Mouse (Mus musculus): ENCODE measurements around the gene Jmjd4. TPM values are rescaled to one million over a fixed set of nuclear protein-coding genes. Genes with fewer than 3 reads are reported as not detected.

Gene Jmjd4
- 11.6 TPM for polyA plus RNA-seq (2014; fragmentation: Illumina TruSeq; extraction: RNeasy Lipid Tissue Mini Kit (QIAGEN cat#74804); ENCODE audit: low read depth, low replicate concordance)

GRCm38 (mm10) chr11:59449741-59450229 is at the start of gene Jmjd4:
Jmjd4 (plus strand) TSS chr11:59450045.

GRCm38 (mm10) chr11:59451086-59451485 is 1.2 kb downstream of the Jmjd4 start, which contains the start of gene Snap47:
Snap47 (minus strand) TSS chr11:59451186.

GRCm38 (mm10) chr11:59472326-59472677 is 22.5 kb downstream of the Jmjd4 start, which contains the start of gene Zfp867:
Zfp867 (minus strand) TSS chr11:59472474.

Other genes with a start within 250 kb of the Jmjd4 start
- 14.6 TPM for gene Mrpl55, start 247.6 kb upstream of the Jmjd4 start, polyA plus RNA-seq (2014; fragmentation: Illumina TruSeq; extraction: RNeasy Lipid Tissue Mini Kit (QIAGEN cat#74804); ENCODE audit: low read depth, low replicate concordance)
- gene 2310033P09Rik, start 241.7 kb upstream of the Jmjd4 start, polyA plus RNA-seq (2014; fragmentation: Illumina TruSeq; extraction: RNeasy Lipid Tissue Mini Kit (QIAGEN cat#74804); ENCODE audit: low read depth, low replicate concordance): 5.2 TPM
- gene Arf1, start 221.8 kb upstream of the Jmjd4 start, polyA plus RNA-seq (2014; fragmentation: Illumina TruSeq; extraction: RNeasy Lipid Tissue Mini Kit (QIAGEN cat#74804); ENCODE audit: low read depth, low replicate concordance): 317 TPM
- not detected for gene Wnt3a, start 159.3 kb upstream of the Jmjd4 start, polyA plus RNA-seq (2014; fragmentation: Illumina TruSeq; extraction: RNeasy Lipid Tissue Mini Kit (QIAGEN cat#74804); ENCODE audit: low read depth, low replicate concordance)
- 0.52 TPM for gene Wnt9a, start 143.1 kb upstream of the Jmjd4 start, polyA plus RNA-seq (2014; fragmentation: Illumina TruSeq; extraction: RNeasy Lipid Tissue Mini Kit (QIAGEN cat#74804); ENCODE audit: low read depth, low replicate concordance)
- not detected for gene Prss38, start 74.4 kb upstream of the Jmjd4 start, polyA plus RNA-seq (2014; fragmentation: Illumina TruSeq; extraction: RNeasy Lipid Tissue Mini Kit (QIAGEN cat#74804); ENCODE audit: low read depth, low replicate concordance)
- 56.9 TPM for gene Snap47, start 1.1 kb downstream of the Jmjd4 start, polyA plus RNA-seq (2014; fragmentation: Illumina TruSeq; extraction: RNeasy Lipid Tissue Mini Kit (QIAGEN cat#74804); ENCODE audit: low read depth, low replicate concordance)
- 11.1 TPM for gene Zfp867, start 22.4 kb downstream of the Jmjd4 start, polyA plus RNA-seq (2014; fragmentation: Illumina TruSeq; extraction: RNeasy Lipid Tissue Mini Kit (QIAGEN cat#74804); ENCODE audit: low read depth, low replicate concordance)
- gene Zkscan17, start 76.7 kb downstream of the Jmjd4 start, polyA plus RNA-seq (2014; fragmentation: Illumina TruSeq; extraction: RNeasy Lipid Tissue Mini Kit (QIAGEN cat#74804); ENCODE audit: low read depth, low replicate concordance): 2.8 TPM
- 0.17 TPM for gene Nlrp3, start 91.5 kb downstream of the Jmjd4 start, polyA plus RNA-seq (2014; fragmentation: Illumina TruSeq; extraction: RNeasy Lipid Tissue Mini Kit (QIAGEN cat#74804); ENCODE audit: low read depth, low replicate concordance)
- not detected for gene Olfr222, start 126.2 kb downstream of the Jmjd4 start, polyA plus RNA-seq (2014; fragmentation: Illumina TruSeq; extraction: RNeasy Lipid Tissue Mini Kit (QIAGEN cat#74804); ENCODE audit: low read depth, low replicate concordance)
- gene Olfr223, start 143.2 kb downstream of the Jmjd4 start, polyA plus RNA-seq (2014; fragmentation: Illumina TruSeq; extraction: RNeasy Lipid Tissue Mini Kit (QIAGEN cat#74804); ENCODE audit: low read depth, low replicate concordance): not detected
- 25.6 TPM for gene Mprip, start 211.3 kb downstream of the Jmjd4 start, polyA plus RNA-seq (2014; fragmentation: Illumina TruSeq; extraction: RNeasy Lipid Tissue Mini Kit (QIAGEN cat#74804); ENCODE audit: low read depth, low replicate concordance)